Comparison of ENCODE assay signal across 13 mouse cellular contexts in genomic region chr5:116571936-116572335, GRCm38 (mm10). TPM values are rescaled to one million over a fixed set of nuclear protein-coding genes. Genes with fewer than 3 reads are reported as not detected.
DNase-seq lines count a peak whose midpoint lies in the region; ATAC-seq lines count a peak whose summit lies in the region.
"Had no signal": no experiment of that assay in that cellular context is flagged by ENCODE, and none has a peak within 500 bp of the region (broad histone marks: within the 10 kb centered on the region; RNA-seq: fewer than 3 reads in every experiment).

No protein-coding gene starts in this region.

- ATAC-seq in midbrain, embryonic 11.5 days (ENCODE audit: low FRiP score), result no peak
- ATAC-seq in midbrain, embryonic 16.5 days, result no peak
- ATAC-seq in hindbrain, embryonic 16.5 days, result no peak
- ATAC-seq in erythroblast, adult 5-6 weeks (replicated peaks; ENCODE audit: low FRiP score, poor library complexity, severe bottlenecking), result no peak
- ATAC-seq: inflammation-experienced regulatory T-cells, adult 6 months had no signal

- no peaks in the 10 kb centered on the region for H3K9me3 ChIP-seq in midbrain, embryonic 11.5 days (ENCODE audit: control insufficient read depth, low read length)
- no peaks in the 10 kb centered on the region for H3K9me3 ChIP-seq in midbrain, embryonic 16.5 days (replicated peaks; ENCODE audit: control insufficient read depth, low read length, poor library complexity, severe bottlenecking)
- no peaks in the 10 kb centered on the region for H3K9me3 ChIP-seq in hindbrain, embryonic 16.5 days (ENCODE audit: control insufficient read depth, low read length)
- H3K9me3 ChIP-seq: limb, embryonic 13.5 days had no signal

- peaks cover 62% of the 10 kb centered on the region for H3K4me1 ChIP-seq in midbrain, embryonic 11.5 days (ENCODE audit: control insufficient read depth, insufficient read depth, low read length)
- H3K4me1 ChIP-seq in midbrain, embryonic 16.5 days (ENCODE audit: control insufficient read depth, insufficient read depth, low read length), result peaks cover 28% of the 10 kb centered on the region
- H3K4me1 ChIP-seq in hindbrain, embryonic 16.5 days (ENCODE audit: control insufficient read depth, insufficient read depth, low read depth, low read length), result peaks cover 21% of the 10 kb centered on the region

- DNase-seq in midbrain, embryonic 11.5 days (ENCODE audit: low spot score, missing footprints), result no peak
- peak; percentile 69 to 79 for DNase-seq in cerebellum, postnatal 14 days
- DNase-seq in gastrocnemius, postnatal 4 days (ENCODE audit: low spot score in 2 of 2), result no peak
- DNase-seq in layer of hippocampus, adult 11-12 months (ENCODE audit: low spot score), result no peak
- DNase-seq: gastrocnemius, postnatal 10 days; lung, embryonic 14.5 days; thymus, postnatal 25 days had no signal

- no peaks in the 10 kb centered on the region for H3K36me3 ChIP-seq in midbrain, embryonic 11.5 days (ENCODE audit: control insufficient read depth, insufficient read depth, low read length)
- H3K36me3 ChIP-seq in midbrain, embryonic 16.5 days (ENCODE audit: control insufficient read depth, insufficient read depth, low read length), result no peaks in the 10 kb centered on the region
- 0 out of 2 replicates have a peak, but pooled peaks cover 2% of the 10 kb centered on the region for H3K36me3 ChIP-seq in hindbrain, embryonic 16.5 days (ENCODE audit: control insufficient read depth, insufficient read depth, low read length)
- H3K36me3 ChIP-seq: limb, embryonic 13.5 days had no signal

- WGBS in midbrain, embryonic 11.5 days, result 17% methylated on average over 3 of the region's 5 CpGs
- WGBS in midbrain, embryonic 16.5 days, result 22% methylated on average over 4 of the region's 5 CpGs
- WGBS in hindbrain, embryonic 16.5 days, result 32% methylated on average over 1 of the region's 5 CpGs

- H3K27me3 ChIP-seq in midbrain, embryonic 11.5 days (ENCODE audit: control insufficient read depth, insufficient read depth, low read length), result no peaks in the 10 kb centered on the region
- no peaks in the 10 kb centered on the region for H3K27me3 ChIP-seq in midbrain, embryonic 16.5 days (ENCODE audit: control insufficient read depth, insufficient read depth, low read depth, low read length)
- no peaks in the 10 kb centered on the region for H3K27me3 ChIP-seq in hindbrain, embryonic 16.5 days (replicated peaks; ENCODE audit: control insufficient read depth, insufficient read depth, low read length)

- H3K4me2 ChIP-seq in midbrain, embryonic 11.5 days, result peak overlapping the region; percentile 22; the same call in 1 of the 2 replicates
- H3K4me2 ChIP-seq in midbrain, embryonic 16.5 days (ENCODE audit: low read length), result no peak overlapping the region
- no peak overlapping the region for H3K4me2 ChIP-seq in hindbrain, embryonic 16.5 days (ENCODE audit: low read length)
- H3K4me2 ChIP-seq: limb, embryonic 13.5 days; lung, embryonic 14.5 days had no signal

- peak overlapping the region; percentile 72; the same call in 1 of the 2 replicates for H3K27ac ChIP-seq in midbrain, embryonic 11.5 days (ENCODE audit: low read depth, low read length)
- H3K27ac ChIP-seq in midbrain, embryonic 16.5 days (ENCODE audit: low read length), result no peak overlapping the region
- H3K27ac ChIP-seq in hindbrain, embryonic 16.5 days (ENCODE audit: low read depth, low read length), result peak overlapping the region; percentile 44; the same call in 1 of the 2 replicates
- H3K27ac ChIP-seq: limb, embryonic 13.5 days had no signal

- H3K9ac ChIP-seq in midbrain, embryonic 11.5 days (ENCODE audit: low read length), result peak overlapping the region; percentile 1; the same call in 1 of the 2 replicates
- H3K9ac ChIP-seq in midbrain, embryonic 16.5 days (ENCODE audit: low read depth, low read length), result no peak overlapping the region
- H3K9ac ChIP-seq in hindbrain, embryonic 16.5 days (ENCODE audit: low read depth, low read length), result no peak overlapping the region; the same call in 1 of the 2 replicates
- H3K9ac ChIP-seq: limb, embryonic 13.5 days; lung, embryonic 14.5 days had no signal

- H3K4me3 ChIP-seq in midbrain, embryonic 11.5 days (ENCODE audit: low read depth, low read length), result no peak overlapping the region
- H3K4me3 ChIP-seq in midbrain, embryonic 16.5 days (ENCODE audit: low read depth, low read length), result no peak overlapping the region
- no peak overlapping the region for H3K4me3 ChIP-seq in hindbrain, embryonic 16.5 days (ENCODE audit: low read length)
- H3K4me3 ChIP-seq: limb, embryonic 13.5 days had no signal

RNA-seq across cellular contexts. Expression of gene Srrm4, which starts 19.7 kb away (rescaled TPM):
- 17.3 and 17.4 TPM in 2 replicates for polyA plus RNA-seq in midbrain, embryonic 11.5 days (2014; fragmentation: Nextera tagmentation; extraction: Ambion mirVana)
- polyA plus RNA-seq in midbrain, embryonic 16.5 days (2015; fragmentation: Nextera tagmentation; extraction: Ambion mirVana), result 16.6 and 19.8 TPM in 2 replicates
- 15.7 and 16.3 TPM in 2 replicates for polyA plus RNA-seq in hindbrain, embryonic 16.5 days (2015; fragmentation: Nextera tagmentation; extraction: Ambion mirVana)
- total RNA-seq in gastrocnemius, postnatal 4 days (2021), result under 1 TPM; 0.34 to 0.70 TPM
- total RNA-seq in erythroblast, adult 5-6 weeks (2015; ENCODE audit: low replicate concordance), result not detected in 2 replicates
- not detected in 2 replicates for total RNA-seq in erythroblast, adult 5-6 weeks (2017; ENCODE audit: low replicate concordance)
- total RNA-seq: megakaryocyte-erythroid progenitor cell, adult 5-6 weeks had no signal
- polyA plus RNA-seq: inflammation-experienced regulatory T-cells, adult 6 months had no signal

Comparison
In these comparisons a context has a peak if more than half of its experiments do, and no peak if none do; other contexts are left out.
1. DNase-seq: peak in cerebellum, postnatal 14 days (2 of 2); none in midbrain, embryonic 11.5 days (single experiment), gastrocnemius, postnatal 4 days (0 of 2) and layer of hippocampus, adult 11-12 months (single experiment).